Mouse (Mus musculus) brain, embryonic 14.5 days (tissue): ENCODE data around the gene Mogs.

Experiments
- CTCF ChIP-seq: fragments of 200-500 bp; IDR thresholded peaks from 2 replicates; pipeline ENCODE4 v1.5.1; 2012; ENCODE audit warnings: inconsistent platforms, mild to moderate bottlenecking, moderate library complexity, borderline replicate concordance; ENCODE audit not compliant: insufficient read depth, insufficient read length; ENCODE audit errors: extremely low read depth
- POLR2A ChIP-seq: fragments of 200-500 bp; IDR thresholded peaks from 2 replicates; pipeline ENCODE4 v1.6.1; 2012; ENCODE audit warnings: mild to moderate bottlenecking, inconsistent platforms, borderline replicate concordance; ENCODE audit not compliant: poor library complexity, insufficient read depth, insufficient read length, severe bottlenecking; ENCODE audit errors: extremely low read depth

- TF ChIP-seq CTCF (no peak), POLR2A (no peak)
Observed at GRCm38 (mm10) chr6:83070247-83070310, 45.2 kb upstream of the Mogs start, which contains the start of gene Tlx2.
